8 mouse cellular contexts compared by ENCODE assay signal in the genomic region with DNA sequence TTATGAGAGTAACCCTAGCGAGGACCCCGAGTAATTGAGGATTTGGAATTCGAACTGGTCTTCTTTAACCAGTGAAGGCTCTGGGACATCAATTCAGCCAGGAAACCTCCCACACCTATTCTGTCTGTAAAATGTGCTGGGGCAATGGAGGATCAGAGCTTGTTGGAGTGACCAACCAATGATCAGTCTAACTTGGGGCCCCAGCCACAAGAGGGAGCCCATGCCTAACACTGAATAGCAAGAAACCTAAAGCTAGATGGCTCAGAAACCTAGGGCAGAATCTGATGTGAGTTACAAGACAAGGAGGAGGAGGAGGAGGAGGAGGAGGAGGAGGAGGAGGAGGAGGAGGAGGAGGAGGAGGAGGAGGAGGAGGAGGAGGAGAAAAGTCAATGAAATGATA.
DNase-seq lines count a peak whose midpoint lies in the region; ATAC-seq and TF ChIP-seq lines count a peak whose summit lies in the region.

No protein-coding gene starts in this region.

- peak; percentile 92 for ATAC-seq in frontal cortex, adult (ENCODE audit: low TSS enrichment)
- ATAC-seq in forebrain, postnatal 0 days: no peak
- ATAC-seq in megakaryocyte progenitor cell, adult 5-6 weeks (replicated peaks; ENCODE audit: poor library complexity): peak; percentile 80
- no peak for ATAC-seq in megakaryocyte, adult 5-6 weeks (ENCODE audit: poor library complexity, severe bottlenecking)

- no peaks in the 10 kb centered on the region for H3K36me3 ChIP-seq in forebrain, postnatal 0 days (ENCODE audit: insufficient read depth)

- H3K4me1 ChIP-seq in forebrain, postnatal 0 days (ENCODE audit: insufficient read depth): no peaks in the 10 kb centered on the region

- no peak for DNase-seq in frontal cortex, postnatal 14 days (ENCODE audit: low spot score in 2 of 2)
- peak; percentile 2 to 6 for DNase-seq in urinary bladder, postnatal 36 days (ENCODE audit: low spot score in 2 of 2)
- DNase-seq in urinary bladder, postnatal 10 days (ENCODE audit: low spot score): no peak
- DNase-seq in forebrain, postnatal 0 days: no peak
- DNase-seq in layer of hippocampus, adult 2 months (ENCODE audit: low spot score in 2 of 2): peak; percentile 49 to 63

- H3K9ac ChIP-seq in forebrain, postnatal 0 days: no peak overlapping the region

- no peaks in the 10 kb centered on the region for H3K9me3 ChIP-seq in forebrain, postnatal 0 days (ENCODE audit: low read length)

- peak; percentile 41 for TF ChIP-seq CTCF in forebrain, postnatal 0 days (IDR thresholded peaks at IDR 0.05; ENCODE audit: low read depth)
- peak; percentile 70 for TF ChIP-seq CTCF in layer of hippocampus, adult 2 months (conservative IDR thresholded peaks at IDR 0.05)

- 59% methylated on average over 3 of the region's 3 CpGs for WGBS in forebrain, postnatal 0 days

- no peaks in the 10 kb centered on the region for H3K27me3 ChIP-seq in forebrain, postnatal 0 days (ENCODE audit: insufficient read depth, low read length)

- no peak overlapping the region for H3K4me3 ChIP-seq in forebrain, postnatal 0 days (ENCODE audit: low read depth, low read length)
- no peak overlapping the region for H3K4me3 ChIP-seq in layer of hippocampus, adult 2 months

- H3K4me2 ChIP-seq in forebrain, postnatal 0 days (ENCODE audit: low read depth): no peak overlapping the region

- H3K27ac ChIP-seq in forebrain, postnatal 0 days (ENCODE audit: low read depth, low read length): no peak overlapping the region
- no peak overlapping the region for H3K27ac ChIP-seq in layer of hippocampus, adult 2 months

Comparison
In these comparisons a context has a peak if more than half of its experiments do, and no peak if none do; other contexts are left out.
1. DNase-seq: peak in urinary bladder, postnatal 36 days (2 of 2) and layer of hippocampus, adult 2 months (2 of 2); none in frontal cortex, postnatal 14 days (0 of 2), urinary bladder, postnatal 10 days (single experiment) and forebrain, postnatal 0 days (single experiment).
2. ATAC-seq: peak in frontal cortex, adult (single experiment) and megakaryocyte progenitor cell, adult 5-6 weeks (single experiment); none in forebrain, postnatal 0 days (single experiment) and megakaryocyte, adult 5-6 weeks (single experiment).